Mouse (Mus musculus): ENCODE measurements around the gene Hist3h2ba.

The Hist3h2ba gene

GRCm38 (mm10) chr11:58985299-58985917, 36.7 kb downstream of the Hist3h2ba start:
- no peak for DNase-seq (ENCODE audit: low read depth, low spot score)

DNA sequence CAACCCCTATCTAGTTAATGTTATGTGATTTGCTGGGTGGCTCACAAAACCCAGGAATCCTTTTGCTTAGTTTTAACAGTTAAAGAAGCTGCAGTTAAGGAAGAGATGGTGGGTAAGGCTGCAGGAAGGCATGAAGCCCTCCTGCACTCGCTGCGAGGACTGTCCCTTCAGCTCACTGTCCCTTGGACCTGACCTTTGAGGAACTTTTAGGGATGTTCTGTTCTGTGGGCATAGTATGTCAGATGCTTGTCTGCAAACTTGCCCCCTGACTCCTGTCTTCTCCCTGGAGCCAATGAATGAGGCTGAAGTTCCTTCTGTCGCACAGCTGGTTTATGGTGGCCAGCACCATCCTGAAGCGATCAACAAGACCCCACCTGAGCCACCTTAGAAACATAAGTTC, 40.4 kb downstream of the Hist3h2ba start:
- DNase-seq (ENCODE audit: low read depth, low spot score): no peak

DNA sequence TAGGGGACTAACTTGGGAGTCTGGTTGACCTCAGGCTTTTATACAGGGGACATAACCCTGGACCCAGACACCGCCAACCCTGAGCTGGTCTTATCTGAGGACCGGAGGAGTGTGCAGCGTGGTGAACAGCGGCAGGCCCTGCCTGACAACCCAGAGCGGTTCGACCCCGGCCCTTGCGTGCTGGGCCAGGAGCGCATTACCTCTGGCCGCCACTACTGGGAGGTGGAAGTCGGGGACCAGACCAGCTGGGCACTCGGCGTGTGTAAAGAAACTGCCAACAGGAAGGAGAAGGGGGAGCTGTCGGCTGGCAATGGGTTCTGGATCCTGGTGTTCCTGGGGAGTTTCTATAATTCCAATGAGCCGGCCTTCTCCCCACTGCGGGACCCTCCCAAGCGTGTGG, 41.4 kb downstream of the Hist3h2ba start:
- no peak for DNase-seq (ENCODE audit: low read depth, low spot score)

DNA sequence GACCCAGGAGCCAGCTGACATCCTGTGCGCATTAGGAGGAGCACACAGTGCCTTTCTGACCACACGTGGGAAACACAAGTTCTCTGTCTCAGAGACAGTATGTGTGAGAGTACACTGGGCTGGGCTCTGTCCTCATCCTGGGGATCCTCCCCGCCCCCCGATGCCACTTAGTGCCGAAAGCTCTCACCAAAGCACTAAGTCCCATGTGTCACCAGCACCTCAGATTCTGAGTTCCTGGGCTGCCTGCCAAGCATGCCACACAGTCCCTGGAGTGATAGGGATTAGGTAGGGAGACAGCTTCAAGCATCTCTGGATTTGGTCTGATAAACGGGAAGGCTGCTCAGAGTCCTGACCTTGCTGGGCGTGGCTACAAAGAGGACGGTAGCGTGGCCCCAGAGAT, 42.1 kb downstream of the Hist3h2ba start:
- DNase-seq (ENCODE audit: low read depth, low spot score): no peak

DNA sequence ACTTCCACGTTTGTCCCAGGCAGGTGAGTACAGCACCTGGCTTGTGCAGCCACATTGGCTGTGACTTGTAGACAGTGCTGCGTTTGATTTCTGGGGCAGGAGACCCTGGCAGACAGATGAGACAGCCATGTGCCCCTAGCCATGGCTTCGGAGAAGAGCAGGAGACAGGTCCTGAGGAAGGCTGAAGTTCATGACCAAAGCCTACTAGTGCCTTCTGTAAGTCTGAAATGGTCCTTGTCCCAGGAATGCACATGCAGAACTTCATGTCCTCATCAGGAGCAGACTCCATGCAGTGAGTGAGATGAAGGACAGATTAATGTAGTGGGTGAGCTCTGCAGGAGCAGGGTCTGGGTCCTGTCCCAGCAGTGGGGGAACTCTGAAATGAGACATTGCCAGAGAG, 43.2 kb downstream of the Hist3h2ba start:
- DNase-seq (ENCODE audit: low read depth, low spot score): no peak

DNA sequence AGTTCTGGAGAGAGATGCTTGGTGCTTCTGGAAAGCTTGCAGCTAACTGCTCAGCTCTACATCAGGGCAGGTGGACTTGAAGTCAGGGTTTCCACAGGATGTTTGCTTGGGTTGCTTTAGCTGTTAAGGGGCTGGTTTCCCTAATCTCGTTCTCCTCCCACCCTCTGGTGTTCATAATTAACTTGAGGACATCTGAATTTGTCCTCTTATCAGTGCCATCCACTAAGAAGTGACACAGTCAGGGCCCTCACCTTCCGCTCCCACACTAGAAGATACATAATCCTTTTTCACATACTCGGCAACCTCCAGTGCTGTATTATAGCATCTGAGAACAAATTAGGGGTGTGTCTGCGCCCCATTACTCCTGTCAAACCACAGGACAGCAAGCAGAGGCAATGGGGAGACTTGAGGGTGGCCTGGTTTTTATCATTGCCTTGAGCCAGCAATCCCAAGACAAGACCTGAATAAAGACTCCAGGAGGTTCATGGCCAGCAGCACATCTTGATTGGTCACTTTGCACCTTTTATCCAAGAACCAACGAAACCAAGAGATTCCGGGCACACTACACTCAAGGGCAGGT, 44.5 kb downstream of the Hist3h2ba start:
- no peak for DNase-seq (ENCODE audit: low read depth, low spot score)

- peak; percentile 23 for DNase-seq (ENCODE audit: low read depth, low spot score)
Observed at GRCm38 (mm10) chr11:58994337-58994826, 45.7 kb downstream of the Hist3h2ba start.

- no peak for DNase-seq (ENCODE audit: low read depth, low spot score)
Observed at GRCm38 (mm10) chr11:58995061-58995806, 46.5 kb downstream of the Hist3h2ba start.

DNA sequence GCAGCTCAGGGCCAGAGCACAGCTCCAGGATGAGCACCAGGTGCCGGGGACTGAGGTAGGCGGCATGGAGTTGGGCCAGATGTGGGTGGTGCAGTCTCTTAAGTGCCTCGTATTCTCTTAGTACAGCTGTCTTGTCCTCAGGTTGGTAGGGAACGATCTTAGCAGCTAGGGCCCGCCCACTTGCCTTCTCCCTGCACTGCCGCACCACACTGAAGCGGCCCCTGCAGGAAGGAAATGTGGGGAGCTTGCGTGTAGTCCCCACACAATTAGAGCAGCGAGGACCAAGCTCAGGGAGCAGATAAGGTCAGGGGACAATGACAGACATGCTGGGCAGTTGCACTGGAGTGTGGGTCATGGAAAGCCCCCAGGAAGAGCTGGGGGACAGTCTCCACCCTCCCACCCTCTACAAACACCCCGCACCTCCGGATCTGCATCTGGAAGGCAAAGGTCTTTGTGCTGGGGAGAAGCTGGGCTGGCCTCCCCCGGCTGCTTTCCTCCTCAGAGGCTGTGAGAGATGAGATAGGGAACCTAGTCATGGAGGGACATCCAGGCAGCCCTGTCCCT, 47.2 kb downstream of the Hist3h2ba start:
- no peak for DNase-seq (ENCODE audit: low read depth, low spot score)

GRCm38 (mm10) chr11:58997541-58997940, 48.8 kb downstream of the Hist3h2ba start:
- DNase-seq (ENCODE audit: low read depth, low spot score): no peak

All from forelimb bud, embryonic 11.5 days (tissue).